Mouse (Mus musculus): ENCODE results near the gene Fat1. TPM values are rescaled to one million over a fixed set of nuclear protein-coding genes. Genes with fewer than 3 reads are reported as not detected.

Fat1 gene
- polyA plus RNA-seq, 1 experiment, result not detected

DNA sequence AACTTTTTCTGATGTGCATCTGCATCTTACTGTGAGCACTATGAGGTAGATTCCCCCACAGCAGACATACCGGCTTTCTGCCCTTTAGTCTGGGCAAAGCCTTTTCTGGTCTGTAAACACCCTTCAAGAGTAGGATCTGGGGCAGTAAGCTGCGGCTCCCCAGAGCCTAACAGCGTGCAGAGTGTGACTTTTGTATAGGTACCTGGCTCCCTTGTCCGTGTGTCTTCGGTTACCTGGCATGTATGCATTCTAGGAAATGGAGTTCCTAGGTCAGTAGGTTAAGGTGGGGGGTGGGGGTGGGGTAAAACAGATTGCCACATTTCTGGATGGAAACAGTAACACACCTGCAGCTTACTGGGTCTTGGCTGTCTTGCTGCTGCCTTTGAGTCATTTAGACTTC is 36.7 kb downstream of the Fat1 start:
- WGBS, result 79% methylated on average over 5 of the region's 5 CpGs
- Histone ChIP-seq H3K4me3 (ENCODE audit: insufficient read depth, low read depth, low read length) (no peak overlapping the region), H3K27ac (ENCODE audit: insufficient read depth, low read depth, low read length) (no peak overlapping the region), H3K4me1 (ENCODE audit: control insufficient read depth, insufficient read depth, low read length) (peaks cover 22% of the 10 kb centered on the region)
- TF ChIP-seq POLR2A (IDR thresholded peaks at IDR 0.05; ENCODE audit: insufficient read depth, low read depth, low read length), result no peak
- no peak for TF ChIP-seq CTCF (IDR thresholded peaks at IDR 0.05; ENCODE audit: insufficient read depth, low read depth, low read length)

DNA sequence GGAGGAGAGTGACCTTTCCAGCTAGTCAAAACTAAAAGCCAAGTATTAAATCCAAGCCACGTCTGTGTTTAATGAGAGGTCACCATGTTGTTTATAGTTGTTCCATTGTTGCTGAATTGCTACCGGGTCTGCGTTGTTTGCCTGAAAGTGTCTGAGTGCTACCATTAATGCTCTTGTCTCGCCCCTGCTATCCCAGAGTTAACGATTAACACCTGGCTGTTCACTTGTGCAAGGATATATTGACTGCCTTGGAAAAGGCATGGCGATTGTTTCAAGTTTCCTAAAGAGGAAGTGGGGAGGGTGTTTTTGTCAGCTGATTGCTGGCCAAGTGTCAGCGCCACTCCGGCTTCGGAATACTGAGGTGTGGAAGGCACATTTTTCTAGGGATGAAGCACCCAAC is 39.9 kb downstream of the Fat1 start:
- H3K27ac ChIP-seq (ENCODE audit: insufficient read depth, low read depth, low read length), result 0 out of 2 replicates have a peak overlapping the region, but pooled peaks have one; percentile 27
- peaks cover 25% of the 10 kb centered on the region for H3K4me1 ChIP-seq (ENCODE audit: control insufficient read depth, insufficient read depth, low read length)
- no peak for TF ChIP-seq POLR2A (IDR thresholded peaks at IDR 0.05; ENCODE audit: insufficient read depth, low read depth, low read length)
- no peak for TF ChIP-seq CTCF (IDR thresholded peaks at IDR 0.05; ENCODE audit: insufficient read depth, low read depth, low read length)
- WGBS, result 67% methylated on average over 9 of the region's 9 CpGs
- no peak overlapping the region for H3K4me3 ChIP-seq (ENCODE audit: insufficient read depth, low read depth, low read length)

DNA sequence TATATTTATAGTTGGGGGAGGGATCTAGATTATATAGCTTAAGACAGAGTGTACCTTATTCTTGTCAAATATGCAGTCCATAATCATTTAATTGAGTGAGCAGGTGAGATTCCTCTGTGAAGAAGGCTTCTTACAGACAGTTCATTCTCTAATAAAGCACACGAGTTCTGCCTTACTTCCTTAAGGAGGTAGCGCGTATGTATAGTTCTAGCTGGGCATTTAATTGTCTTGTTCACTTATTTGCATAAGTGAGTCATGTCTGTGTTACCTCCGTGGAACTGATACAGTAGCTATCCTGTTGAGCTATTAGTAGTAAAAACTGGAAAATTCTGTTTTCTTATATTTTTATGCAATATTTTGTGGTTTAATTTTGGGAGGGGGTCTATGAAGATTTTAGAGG is 40.4 kb downstream of the Fat1 start:
- TF ChIP-seq CTCF (IDR thresholded peaks at IDR 0.05; ENCODE audit: insufficient read depth, low read depth, low read length), result no peak
- no peak for TF ChIP-seq POLR2A (IDR thresholded peaks at IDR 0.05; ENCODE audit: insufficient read depth, low read depth, low read length)
- H3K4me1 ChIP-seq (ENCODE audit: control insufficient read depth, insufficient read depth, low read length), result peaks cover 25% of the 10 kb centered on the region
- H3K27ac ChIP-seq (ENCODE audit: insufficient read depth, low read depth, low read length), result no peak overlapping the region
- H3K4me3 ChIP-seq (ENCODE audit: insufficient read depth, low read depth, low read length), result no peak overlapping the region
- 78% methylated on average over 4 of the region's 4 CpGs for WGBS

DNA sequence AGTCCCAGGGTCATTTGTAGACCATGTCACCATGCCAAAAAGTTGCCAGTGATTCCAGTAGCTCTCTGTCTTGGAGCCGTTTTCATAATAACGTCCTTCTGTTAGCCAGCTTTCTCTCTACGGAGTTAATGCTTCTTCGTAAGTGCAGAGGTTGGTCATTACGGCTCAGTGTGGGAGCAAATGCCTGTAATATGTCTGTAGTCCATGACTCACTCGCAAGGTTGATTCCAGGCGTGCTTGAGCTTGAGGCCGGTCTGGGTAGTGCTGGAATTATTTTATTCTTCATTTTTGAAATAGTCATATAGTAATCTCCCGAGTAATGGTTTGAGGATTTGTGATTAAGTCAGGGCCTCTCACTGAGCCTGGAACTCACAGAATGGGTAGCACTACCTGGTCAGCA is 43.4 kb downstream of the Fat1 start:
- H3K27ac ChIP-seq (ENCODE audit: insufficient read depth, low read depth, low read length), result no peak overlapping the region
- peaks cover 19% of the 10 kb centered on the region for H3K4me1 ChIP-seq (ENCODE audit: control insufficient read depth, insufficient read depth, low read length)
- WGBS, result 59% methylated on average over 9 of the region's 9 CpGs
- no peak overlapping the region for H3K4me3 ChIP-seq (ENCODE audit: insufficient read depth, low read depth, low read length)
- TF ChIP-seq CTCF (IDR thresholded peaks at IDR 0.05; ENCODE audit: insufficient read depth, low read depth, low read length) (no peak), POLR2A (IDR thresholded peaks at IDR 0.05; ENCODE audit: insufficient read depth, low read depth, low read length) (no peak)

DNA sequence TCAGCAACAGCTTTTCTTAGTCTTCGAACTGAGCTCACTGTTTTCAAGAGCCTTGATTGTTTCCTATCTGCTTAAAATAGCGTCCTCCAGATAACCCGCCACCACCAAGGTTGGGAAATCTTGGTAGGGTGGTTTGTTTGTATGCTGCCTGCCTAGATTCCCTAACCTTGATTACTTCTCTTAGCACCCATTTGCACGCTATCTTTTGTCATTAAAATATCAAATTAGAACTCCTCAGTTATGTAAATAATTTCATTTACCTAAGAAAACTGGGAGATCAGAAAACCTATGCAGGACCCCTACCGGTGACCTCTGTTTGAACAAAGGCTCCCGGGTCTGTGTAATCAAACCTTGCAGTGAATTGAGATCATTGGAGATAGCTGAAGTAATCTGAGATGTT is 44.0 kb downstream of the Fat1 start:
- no peak overlapping the region for H3K4me3 ChIP-seq (ENCODE audit: insufficient read depth, low read depth, low read length)
- H3K27ac ChIP-seq (ENCODE audit: insufficient read depth, low read depth, low read length), result no peak overlapping the region
- H3K4me1 ChIP-seq (ENCODE audit: control insufficient read depth, insufficient read depth, low read length), result peaks cover 17% of the 10 kb centered on the region
- no peak for TF ChIP-seq POLR2A (IDR thresholded peaks at IDR 0.05; ENCODE audit: insufficient read depth, low read depth, low read length)
- no peak for TF ChIP-seq CTCF (IDR thresholded peaks at IDR 0.05; ENCODE audit: insufficient read depth, low read depth, low read length)
- 47% methylated on average over 6 of the region's 6 CpGs for WGBS

GRCm38 (mm10) chr8:44980030-44980429 is 44.8 kb downstream of the Fat1 start:
- Histone ChIP-seq H3K27ac (ENCODE audit: insufficient read depth, low read depth, low read length) (no peak overlapping the region), H3K4me1 (ENCODE audit: control insufficient read depth, insufficient read depth, low read length) (peaks cover 13% of the 10 kb centered on the region), H3K4me3 (ENCODE audit: insufficient read depth, low read depth, low read length) (no peak overlapping the region)
- no peak for TF ChIP-seq CTCF (IDR thresholded peaks at IDR 0.05; ENCODE audit: insufficient read depth, low read depth, low read length)
- TF ChIP-seq POLR2A (IDR thresholded peaks at IDR 0.05; ENCODE audit: insufficient read depth, low read depth, low read length), result no peak
- 37% methylated on average over 12 of the region's 12 CpGs for WGBS

DNA sequence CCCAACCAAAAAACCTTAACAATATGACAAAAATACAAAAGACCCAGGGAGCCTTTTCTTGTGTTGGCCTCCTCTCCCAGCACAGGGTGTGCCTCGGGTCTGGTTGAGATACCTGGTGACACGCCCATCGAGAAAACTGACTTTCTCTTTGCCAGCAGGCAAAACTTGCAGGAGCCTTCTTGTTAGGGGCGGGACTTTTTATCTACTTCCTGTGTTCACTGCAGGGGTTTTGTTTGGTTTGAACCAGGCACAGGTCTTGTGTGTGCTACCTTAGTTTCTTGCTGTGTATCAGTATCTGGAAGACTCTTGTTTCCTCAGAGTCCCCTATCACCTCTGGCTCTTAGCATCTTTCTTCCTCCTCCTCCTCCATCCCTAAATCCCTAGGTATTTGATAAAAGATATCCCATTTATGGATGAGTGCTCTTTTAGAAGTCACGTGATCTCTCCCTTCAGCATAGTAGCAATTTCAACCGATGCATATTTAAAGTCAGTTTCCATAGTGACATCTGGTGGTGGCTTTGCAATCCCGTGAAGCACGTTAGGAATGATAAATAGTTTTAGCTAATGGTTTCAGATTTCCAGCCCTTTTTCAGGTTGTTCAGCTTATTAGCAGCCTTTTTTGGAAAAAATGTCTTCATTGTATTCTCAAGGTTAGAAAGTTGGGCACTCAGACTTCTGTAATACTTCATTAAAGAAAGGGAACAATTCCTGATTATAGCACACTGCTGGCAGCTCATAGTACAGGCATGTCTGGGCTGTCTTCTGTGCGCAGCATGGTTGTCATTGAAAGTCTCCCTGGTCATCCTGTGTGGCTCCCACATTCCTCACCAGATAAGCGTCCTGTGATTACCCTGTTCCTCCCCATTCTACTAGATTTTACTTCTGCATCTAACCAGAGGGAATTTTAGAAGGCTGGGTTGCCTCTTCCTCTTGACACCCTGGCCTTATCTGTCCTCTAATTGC is 50.4 kb downstream of the Fat1 start:
- no peak overlapping the region for H3K4me3 ChIP-seq (ENCODE audit: insufficient read depth, low read depth, low read length)
- peaks cover 2% of the 10 kb centered on the region; the same call in 1 of the 2 replicates for H3K4me1 ChIP-seq (ENCODE audit: control insufficient read depth, insufficient read depth, low read length)
- WGBS, result 33% methylated on average over 10 of the region's 10 CpGs
- TF ChIP-seq POLR2A (IDR thresholded peaks at IDR 0.05; ENCODE audit: insufficient read depth, low read depth, low read length) (no peak), CTCF (IDR thresholded peaks at IDR 0.05; ENCODE audit: insufficient read depth, low read depth, low read length) (no peak)
- no peak overlapping the region for H3K27ac ChIP-seq (ENCODE audit: insufficient read depth, low read depth, low read length)

DNA sequence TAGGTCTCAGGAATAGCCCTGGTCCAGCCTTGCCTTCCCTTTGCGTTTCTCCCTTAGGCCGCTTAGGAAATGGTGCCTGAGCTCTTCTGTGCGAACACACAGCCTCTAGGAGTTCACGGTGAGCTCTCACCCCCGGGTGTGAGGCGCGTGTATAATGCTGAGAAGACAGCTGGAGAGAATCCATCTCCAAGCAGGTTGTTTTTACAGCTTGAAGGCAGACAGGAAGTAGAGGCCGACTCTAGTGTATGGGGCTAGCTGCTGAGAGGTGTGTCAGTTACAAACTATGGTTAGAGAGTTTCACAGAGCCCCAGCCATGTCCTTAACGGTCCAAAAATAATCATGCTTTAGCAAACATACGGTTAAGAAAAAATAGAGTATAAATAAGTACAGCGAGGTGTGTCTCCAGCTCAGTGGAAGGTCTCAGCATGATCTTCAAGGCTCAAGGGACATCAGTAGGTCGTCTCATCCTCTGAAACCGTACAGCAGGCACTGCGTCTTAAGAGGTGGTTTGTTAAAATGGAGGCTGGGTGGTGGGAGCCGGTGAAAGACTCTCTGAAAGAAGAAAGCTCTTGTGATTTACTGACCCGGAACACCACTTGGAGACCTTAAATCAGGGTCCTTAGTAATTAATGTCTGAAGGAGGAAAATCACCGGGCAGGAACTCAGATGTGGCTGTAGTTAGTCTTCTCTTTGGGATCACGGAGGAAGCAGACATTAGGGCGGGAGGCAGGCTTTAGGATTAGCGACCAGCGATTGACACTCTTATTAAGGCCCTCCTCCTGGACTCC is 56.6 kb downstream of the Fat1 start:
- TF ChIP-seq POLR2A (IDR thresholded peaks at IDR 0.05; ENCODE audit: insufficient read depth, low read depth, low read length), result no peak
- no peak for TF ChIP-seq CTCF (IDR thresholded peaks at IDR 0.05; ENCODE audit: insufficient read depth, low read depth, low read length)
- Histone ChIP-seq H3K4me1 (ENCODE audit: control insufficient read depth, insufficient read depth, low read length) (peaks cover 17% of the 10 kb centered on the region), H3K27ac (ENCODE audit: insufficient read depth, low read depth, low read length) (peak overlapping the region; percentile 64), H3K4me3 (ENCODE audit: insufficient read depth, low read depth, low read length) (no peak overlapping the region)
- 53% methylated on average over 21 of the region's 21 CpGs for WGBS

DNA sequence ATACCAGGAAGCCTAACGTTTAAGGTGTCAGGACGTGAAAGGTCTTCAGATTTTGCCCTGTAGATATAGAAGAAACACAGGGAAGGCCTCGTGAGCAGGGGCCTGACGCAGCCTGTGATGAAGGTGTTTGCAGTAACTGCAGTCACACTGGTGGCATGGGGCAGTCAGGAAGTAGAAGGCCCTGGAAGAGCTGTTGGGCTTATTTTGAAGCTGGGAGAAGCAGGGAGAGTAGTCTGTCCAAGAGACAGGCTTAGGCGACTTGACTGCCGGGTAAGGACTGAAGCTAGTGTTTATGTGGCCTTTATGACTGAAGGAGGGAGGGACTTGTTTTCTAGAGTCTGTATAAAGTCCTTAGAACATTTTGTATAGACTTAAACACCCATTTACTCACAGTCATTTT is 57.4 kb downstream of the Fat1 start:
- Histone ChIP-seq H3K27ac (ENCODE audit: insufficient read depth, low read depth, low read length) (peak overlapping the region; percentile 64), H3K4me3 (ENCODE audit: insufficient read depth, low read depth, low read length) (no peak overlapping the region), H3K4me1 (ENCODE audit: control insufficient read depth, insufficient read depth, low read length) (peaks cover 17% of the 10 kb centered on the region)
- WGBS, result 48% methylated on average over 6 of the region's 6 CpGs
- TF ChIP-seq CTCF (IDR thresholded peaks at IDR 0.05; ENCODE audit: insufficient read depth, low read depth, low read length) (no peak), POLR2A (IDR thresholded peaks at IDR 0.05; ENCODE audit: insufficient read depth, low read depth, low read length) (no peak)

All from olfactory bulb, adult 2 months (tissue).